Comparison of ENCODE assay signal across 9 mouse cellular contexts in genomic region chr9:40227874-40228789, GRCm38 (mm10). TPM values are rescaled to one million over a fixed set of nuclear protein-coding genes. Genes with fewer than 3 reads are reported as not detected.
DNase-seq lines count a peak whose midpoint lies in the region; ATAC-seq and TF ChIP-seq lines count a peak whose summit lies in the region.
"Had no signal": no experiment of that assay in that cellular context is flagged by ENCODE, and none has a peak within 500 bp of the region (broad histone marks: within the 10 kb centered on the region; RNA-seq: fewer than 3 reads in every experiment).

No protein-coding gene starts in this region.

- TF ChIP-seq CTCF in liver, postnatal 0 days (IDR thresholded peaks at IDR 0.05; ENCODE audit: low read depth) = peak; percentile 83

- H3K4me1 ChIP-seq in embryonic facial prominence, embryonic 14.5 days (ENCODE audit: control insufficient read depth, insufficient read depth, low read length) = no peaks in the 10 kb centered on the region
- no peaks in the 10 kb centered on the region for H3K4me1 ChIP-seq in hindbrain, embryonic 16.5 days (ENCODE audit: control insufficient read depth, insufficient read depth, low read depth, low read length)
- H3K4me1 ChIP-seq in liver, postnatal 0 days (ENCODE audit: insufficient read depth) = no peaks in the 10 kb centered on the region
- H3K4me1 ChIP-seq in neural tube, embryonic 15.5 days = no peaks in the 10 kb centered on the region

- H3K27me3 ChIP-seq in embryonic facial prominence, embryonic 14.5 days (replicated peaks; ENCODE audit: control insufficient read depth, insufficient read depth, low read length) = no peaks in the 10 kb centered on the region; the same call in 1 of the 2 replicates
- H3K27me3 ChIP-seq in hindbrain, embryonic 16.5 days (replicated peaks; ENCODE audit: control insufficient read depth, insufficient read depth, low read length) = no peaks in the 10 kb centered on the region
- no peaks in the 10 kb centered on the region for H3K27me3 ChIP-seq in liver, postnatal 0 days (ENCODE audit: insufficient read depth, low read length)
- H3K27me3 ChIP-seq in neural tube, embryonic 15.5 days (replicated peaks) = no peaks in the 10 kb centered on the region

- WGBS in embryonic facial prominence, embryonic 14.5 days = 69% methylated on average over 10 of the region's 10 CpGs
- 67% methylated on average over 10 of the region's 10 CpGs for WGBS in hindbrain, embryonic 16.5 days
- 50% methylated on average over 10 of the region's 10 CpGs for WGBS in liver, postnatal 0 days (ENCODE audit: insufficient replicate concordance)
- WGBS in neural tube, embryonic 15.5 days = 70% methylated on average over 10 of the region's 10 CpGs

- peak; percentile 83 for ATAC-seq in embryonic facial prominence, embryonic 14.5 days (ENCODE audit: low read depth)
- ATAC-seq in hindbrain, embryonic 16.5 days = peak; percentile 90
- ATAC-seq in liver, postnatal 0 days = no peak
- peak; percentile 86 for ATAC-seq in neural tube, embryonic 15.5 days (ENCODE audit: low FRiP score)

- no peak overlapping the region for H3K4me3 ChIP-seq in embryonic facial prominence, embryonic 14.5 days (ENCODE audit: low read depth, low read length)
- H3K4me3 ChIP-seq in hindbrain, embryonic 16.5 days (ENCODE audit: low read length) = no peak overlapping the region
- H3K4me3 ChIP-seq in liver, postnatal 0 days (ENCODE audit: low read depth, low read length) = no peak overlapping the region
- H3K4me3 ChIP-seq in neural tube, embryonic 15.5 days (replicated peaks) = no peak overlapping the region

- peak; percentile 37 for DNase-seq in thymus, postnatal 0 days (ENCODE audit: low spot score)
- DNase-seq in thymus, adult 18-20 months = no peak
- DNase-seq in adrenal gland, postnatal 25 days = peak; percentile 25
- peak; percentile 85 for DNase-seq in embryonic facial prominence, embryonic 14.5 days (ENCODE audit: low spot score)
- peak; percentile 59 for DNase-seq in liver, postnatal 0 days
- DNase-seq in spleen, postnatal 36 days (ENCODE audit: low spot score in 2 of 2) = no peak

- TF ChIP-seq EP300 in liver, postnatal 0 days (IDR thresholded peaks at IDR 0.05; ENCODE audit: low read depth) = no peak

- no peak overlapping the region for H3K27ac ChIP-seq in embryonic facial prominence, embryonic 14.5 days (replicated peaks; ENCODE audit: low read depth, low read length)
- H3K27ac ChIP-seq in hindbrain, embryonic 16.5 days (ENCODE audit: low read depth, low read length) = no peak overlapping the region
- no peak overlapping the region for H3K27ac ChIP-seq in liver, postnatal 0 days (ENCODE audit: low read depth)
- H3K27ac ChIP-seq in neural tube, embryonic 15.5 days (replicated peaks) = no peak overlapping the region

- H3K4me2 ChIP-seq in embryonic facial prominence, embryonic 14.5 days (ENCODE audit: low read depth, low read length) = no peak overlapping the region
- no peak overlapping the region for H3K4me2 ChIP-seq in hindbrain, embryonic 16.5 days (ENCODE audit: low read length)
- H3K4me2 ChIP-seq in liver, postnatal 0 days (ENCODE audit: low read depth, low read length) = no peak overlapping the region
- no peak overlapping the region for H3K4me2 ChIP-seq in neural tube, embryonic 15.5 days

- H3K9me3 ChIP-seq in embryonic facial prominence, embryonic 14.5 days (ENCODE audit: control insufficient read depth, low read length) = no peaks in the 10 kb centered on the region
- H3K9me3 ChIP-seq in hindbrain, embryonic 16.5 days (ENCODE audit: control insufficient read depth, low read length) = peaks cover 4% of the 10 kb centered on the region
- no peaks in the 10 kb centered on the region for H3K9me3 ChIP-seq in liver, postnatal 0 days (ENCODE audit: low read length)
- no peaks in the 10 kb centered on the region for H3K9me3 ChIP-seq in neural tube, embryonic 15.5 days (replicated peaks)

- H3K9ac ChIP-seq in embryonic facial prominence, embryonic 14.5 days (ENCODE audit: low read depth, low read length) = no peak overlapping the region
- no peak overlapping the region for H3K9ac ChIP-seq in hindbrain, embryonic 16.5 days (ENCODE audit: low read depth, low read length)
- no peak overlapping the region for H3K9ac ChIP-seq in liver, postnatal 0 days (replicated peaks)
- no peak overlapping the region for H3K9ac ChIP-seq in neural tube, embryonic 15.5 days (replicated peaks)

- H3K36me3 ChIP-seq in embryonic facial prominence, embryonic 14.5 days (ENCODE audit: control insufficient read depth, insufficient read depth, low read length) = no peaks in the 10 kb centered on the region
- H3K36me3 ChIP-seq in hindbrain, embryonic 16.5 days (ENCODE audit: control insufficient read depth, insufficient read depth, low read length) = no peaks in the 10 kb centered on the region
- H3K36me3 ChIP-seq in liver, postnatal 0 days (replicated peaks; ENCODE audit: insufficient read depth, low read length) = no peaks in the 10 kb centered on the region
- no peaks in the 10 kb centered on the region for H3K36me3 ChIP-seq in neural tube, embryonic 15.5 days

RNA-seq across cellular contexts. Expression of gene Zfp202, which starts 36.0 kb away (rescaled TPM):
- polyA plus RNA-seq in thymus, postnatal 0 days (2015; fragmentation: Nextera tagmentation; extraction: Ambion mirVana) = 1.3 and 1.6 TPM in 2 replicates
- total RNA-seq in adrenal gland, postnatal 25 days (2021) = 6.4 and 6.6 TPM in 2 replicates
- 5.7 and 6.1 TPM in 2 replicates for polyA plus RNA-seq in embryonic facial prominence, embryonic 14.5 days (2014; fragmentation: Nextera tagmentation; extraction: Ambion mirVana)
- 11.2 TPM in 2 replicates for polyA plus RNA-seq in hindbrain, embryonic 16.5 days (2015; fragmentation: Nextera tagmentation; extraction: Ambion mirVana)
- 0.60 and 0.78 TPM in 2 replicates for polyA plus RNA-seq in liver, postnatal 0 days (2015; fragmentation: Nextera tagmentation; extraction: Ambion mirVana)
- polyA plus RNA-seq in neural tube, embryonic 15.5 days (2015; fragmentation: Nextera tagmentation; extraction: Ambion mirVana) = 10.2 and 11.0 TPM in 2 replicates

RNA-seq across cellular contexts. Expression of gene Scn3b, which starts 40.9 kb away (rescaled TPM):
- polyA plus RNA-seq in thymus, postnatal 0 days (2015; fragmentation: Nextera tagmentation; extraction: Ambion mirVana) = 0.83 and 1.0 TPM in 2 replicates
- total RNA-seq in adrenal gland, postnatal 25 days (2021) = 4.0 and 6.1 TPM in 2 replicates
- polyA plus RNA-seq in embryonic facial prominence, embryonic 14.5 days (2014; fragmentation: Nextera tagmentation; extraction: Ambion mirVana) = 34.7 and 42.9 TPM in 2 replicates
- polyA plus RNA-seq in hindbrain, embryonic 16.5 days (2015; fragmentation: Nextera tagmentation; extraction: Ambion mirVana) = 151 and 167 TPM in 2 replicates
- 0.15 TPM in 2 replicates for polyA plus RNA-seq in liver, postnatal 0 days (2015; fragmentation: Nextera tagmentation; extraction: Ambion mirVana)
- polyA plus RNA-seq in neural tube, embryonic 15.5 days (2015; fragmentation: Nextera tagmentation; extraction: Ambion mirVana) = 121 and 137 TPM in 2 replicates

RNA-seq across cellular contexts. Expression of gene Olfr986, which starts 47.4 kb away (rescaled TPM):
- not detected in 2 replicates for polyA plus RNA-seq in thymus, postnatal 0 days (2015; fragmentation: Nextera tagmentation; extraction: Ambion mirVana)
- total RNA-seq in adrenal gland, postnatal 25 days (2021) = not detected in 2 replicates
- polyA plus RNA-seq in embryonic facial prominence, embryonic 14.5 days (2014; fragmentation: Nextera tagmentation; extraction: Ambion mirVana) = not detected in 2 replicates
- polyA plus RNA-seq in hindbrain, embryonic 16.5 days (2015; fragmentation: Nextera tagmentation; extraction: Ambion mirVana) = 0.08 TPM in 1 of 2 replicates, not detected in the other
- polyA plus RNA-seq in liver, postnatal 0 days (2015; fragmentation: Nextera tagmentation; extraction: Ambion mirVana) = not detected in 2 replicates
- polyA plus RNA-seq in neural tube, embryonic 15.5 days (2015; fragmentation: Nextera tagmentation; extraction: Ambion mirVana) = 0.05 and 0.08 TPM in 2 replicates
- polyA plus RNA-seq: frontal cortex, adult 2 months had no signal

Comparison
In these comparisons a context has a peak if more than half of its experiments do, and no peak if none do; other contexts are left out.
1. DNase-seq: peak in thymus, postnatal 0 days (single experiment), adrenal gland, postnatal 25 days (single experiment), embryonic facial prominence, embryonic 14.5 days (single experiment) and liver, postnatal 0 days (single experiment); none in thymus, adult 18-20 months (0 of 2) and spleen, postnatal 36 days (0 of 2).
2. RNA of gene Scn3b, which starts 40.9 kb away (polyA plus RNA-seq): 151 to 167 TPM in hindbrain, embryonic 16.5 days, 121 to 137 TPM in neural tube, embryonic 15.5 days and 34.7 to 42.9 TPM in embryonic facial prominence, embryonic 14.5 days; 0.83 to 1.0 TPM in thymus, postnatal 0 days and 0.15 TPM in liver, postnatal 0 days; every median in the first group is over 10 times any median in the second.